Mouse (Mus musculus) central nervous system, embryonic 11.5 days (tissue): Measurements from ENCODE around the gene Igsf1. TPM values are rescaled to one million over a fixed set of nuclear protein-coding genes. Genes with fewer than 3 reads are reported as not detected.

Experiments
- polyA plus RNA-seq: library from polyadenylated mRNA; depleted of rRNA; stranded (reverse); fragments of >200 nt; gene quantifications from 2 replicates; pipeline ENCODE4 v1.2.3, GENCODE M21; 2012; rRNA removed

Igsf1 gene
- polyA plus RNA-seq, result 3.1 and 3.2 TPM in 2 replicates

DNA sequence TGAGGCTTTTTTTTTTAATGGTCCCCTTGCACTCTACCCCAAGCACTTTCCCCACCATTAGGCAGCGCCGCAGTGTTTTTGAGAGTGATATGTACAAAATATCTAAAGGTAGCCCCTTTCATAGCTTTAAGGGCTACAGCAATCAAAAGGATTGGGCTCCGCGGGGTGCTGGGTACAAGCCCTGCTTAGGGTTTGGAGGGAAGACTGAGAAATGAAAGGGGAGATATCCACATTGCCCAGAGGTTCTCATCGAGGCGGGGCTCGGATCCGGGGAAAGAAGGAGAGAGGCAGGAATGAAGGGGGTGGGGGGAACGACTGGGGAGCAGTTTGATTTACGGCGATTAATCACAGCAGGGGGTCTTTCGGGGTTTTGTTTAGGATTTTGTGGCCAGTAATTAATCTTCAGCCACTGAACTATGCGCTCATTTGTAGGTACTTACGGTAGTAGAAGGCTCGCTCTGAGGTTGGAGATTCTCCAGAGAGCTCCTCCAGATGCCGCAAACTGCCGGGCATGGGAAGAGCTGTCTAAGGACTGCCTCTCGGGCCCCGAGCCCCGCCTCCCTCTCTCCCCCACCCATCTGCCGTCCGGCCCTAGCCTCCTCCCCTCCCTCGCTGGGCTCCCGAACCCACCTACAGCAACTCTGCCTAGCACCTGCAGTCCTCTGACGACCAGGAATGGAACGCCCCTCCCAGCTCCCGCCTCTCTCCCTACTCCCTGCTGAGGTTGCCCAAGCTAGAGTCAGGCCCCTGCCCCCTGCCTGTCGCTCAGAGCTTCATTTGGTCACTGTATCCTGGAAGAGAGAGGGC, at the start of gene Igsf1:
Igsf1 (minus strand) TSS at position 537 of the 807 bp plus-strand sequence.

DNA sequence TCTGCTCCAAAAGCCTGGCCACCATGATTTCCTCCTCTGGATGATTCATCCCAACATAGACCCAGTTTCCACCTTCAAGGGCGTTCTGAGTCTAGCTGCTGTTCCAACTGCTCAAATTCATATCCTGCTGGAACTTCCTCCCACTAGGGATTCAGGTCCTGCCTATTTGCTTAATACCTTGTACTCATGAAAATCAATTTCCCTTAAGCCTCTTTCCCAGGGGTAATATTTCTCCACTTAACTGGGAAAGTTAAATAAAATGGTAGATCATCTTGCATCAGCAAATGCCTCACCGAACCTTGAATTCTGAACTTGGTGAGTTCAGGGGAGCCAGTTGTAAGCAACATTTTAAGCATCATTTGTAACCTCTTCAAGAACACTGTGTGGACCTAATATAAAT, 62.6 kb downstream of the Igsf1 start, which contains the start of gene Olfr1321:
Olfr1321 (minus strand) TSS at position 101 of the 400 bp plus-strand sequence.

Other genes starting within 250 kb of the Igsf1 start
- gene Olfr1320, start 125.4 kb downstream of the Igsf1 start, polyA plus RNA-seq, result not detected in 2 replicates
- gene Olfr1321, start 62.7 kb downstream of the Igsf1 start, polyA plus RNA-seq, result not detected in 2 replicates
- not detected in 2 replicates for gene Olfr1322, start 93.7 kb upstream of the Igsf1 start, polyA plus RNA-seq
- gene Olfr1323, start 221.6 kb upstream of the Igsf1 start, polyA plus RNA-seq, result not detected in 2 replicates